In genomic region chr2:35247763-35248162, GRCm38 (mm10) we compare ENCODE assay signal across 12 mouse cellular contexts.
"Had no signal": no experiment of that assay in that cellular context is flagged by ENCODE, and none has a peak within 500 bp of the region (broad histone marks: within the 10 kb centered on the region; RNA-seq: fewer than 3 reads in every experiment).

No protein-coding gene starts in this region.

- H3K27ac ChIP-seq: hindbrain, postnatal 0 days; limb, embryonic 10.5 days; macrophage; midbrain, embryonic 10.5 days; neural tube, embryonic 12.5 days had no signal

- H3K9me3 ChIP-seq: limb, embryonic 10.5 days; midbrain, embryonic 10.5 days; neural tube, embryonic 12.5 days had no signal

- ATAC-seq: hindbrain, postnatal 0 days had no signal

- DNase-seq: kidney, adult 9 months; kidney, postnatal 10 days; lung, embryonic 14.5 days; lung, postnatal 14 days; midbrain, embryonic 14.5 days; thymus, postnatal 4 days had no signal

- H3K4me2 ChIP-seq: liver, embryonic 11.5 days; lung, embryonic 14.5 days; neural tube, embryonic 12.5 days had no signal

- H3K4me1 ChIP-seq: limb, embryonic 10.5 days had no signal

- H3K36me3 ChIP-seq: limb, embryonic 10.5 days; midbrain, embryonic 10.5 days; neural tube, embryonic 12.5 days had no signal

- H3K4me3 ChIP-seq: limb, embryonic 10.5 days; midbrain, embryonic 10.5 days; neural tube, embryonic 12.5 days had no signal

- H3K9ac ChIP-seq: lung, embryonic 14.5 days; neural tube, embryonic 12.5 days had no signal
